Mouse (Mus musculus) forebrain, embryonic 12.5 days (tissue): ENCODE data around the gene Atp23. TPM values are rescaled to one million over a fixed set of nuclear protein-coding genes. Genes with fewer than 3 reads are reported as not detected.

ENCODE experiments used
- ATAC-seq: fragments of 200-750 bp; cut with Nextera tagmentation; 2 replicates; pipeline ENCODE4 v1.8.0; 2017; ENCODE audit warnings: moderate TSS enrichment; ENCODE audit not compliant: low FRiP score
- H3K27ac ChIP-seq: fragments of 300-500 bp; sonication (generic); 2 replicates; pipeline ENCODE4 v1.5.1; 2016; ENCODE audit warnings: mild to moderate bottlenecking
- H3K27me3 ChIP-seq: fragments of 300-500 bp; sonication (generic); 2 replicates; pipeline ENCODE4 v1.6.1; 2016; ENCODE audit warnings: mild to moderate bottlenecking
- H3K36me3 ChIP-seq: fragments of 300-500 bp; sonication (generic); replicated peaks from 2 replicates; pipeline ENCODE4 v1.6.1; 2016; ENCODE audit warnings: mild to moderate bottlenecking
- H3K4me1 ChIP-seq: fragments of 300-500 bp; sonication (generic); 2 replicates; pipeline ENCODE4 v1.6.1; 2016
- H3K4me2 ChIP-seq: fragments of 300-500 bp; sonication (generic); 2 replicates; pipeline ENCODE4 v1.6.1; 2016; ENCODE audit warnings: mild to moderate bottlenecking, moderate library complexity
- H3K4me3 ChIP-seq: fragments of 300-500 bp; sonication (generic); replicated peaks from 2 replicates; pipeline ENCODE4 v1.5.1; 2016; ENCODE audit warnings: mild to moderate bottlenecking
- H3K9ac ChIP-seq: fragments of 300-500 bp; sonication (generic); 2 replicates; pipeline ENCODE4 v1.6.1; 2016; ENCODE audit warnings: mild to moderate bottlenecking
- H3K9me3 ChIP-seq: fragments of 300-500 bp; sonication (generic); 2 replicates; pipeline ENCODE4 v1.6.1; 2016
- WGBS: fragments of 180-500 bp; shearing (Covaris S2); methylation state at CpG from one replicate; pipeline ENCODE4 v1.1.7; 2016; 5-methylcytosine and 5-hydroxymethylcytosine counted together
- polyA plus RNA-seq: library from polyadenylated mRNA; unstranded; fragments of >200 nt; fragmentation: Nextera tagmentation; extraction: Ambion mirVana; gene quantifications from 2 replicates; pipeline ENCODE4 v1.2.1, GENCODE M21; 2016

The Atp23 gene
- polyA plus RNA-seq, 1 experiment from 2014 or later = 14.5 TPM

DNA sequence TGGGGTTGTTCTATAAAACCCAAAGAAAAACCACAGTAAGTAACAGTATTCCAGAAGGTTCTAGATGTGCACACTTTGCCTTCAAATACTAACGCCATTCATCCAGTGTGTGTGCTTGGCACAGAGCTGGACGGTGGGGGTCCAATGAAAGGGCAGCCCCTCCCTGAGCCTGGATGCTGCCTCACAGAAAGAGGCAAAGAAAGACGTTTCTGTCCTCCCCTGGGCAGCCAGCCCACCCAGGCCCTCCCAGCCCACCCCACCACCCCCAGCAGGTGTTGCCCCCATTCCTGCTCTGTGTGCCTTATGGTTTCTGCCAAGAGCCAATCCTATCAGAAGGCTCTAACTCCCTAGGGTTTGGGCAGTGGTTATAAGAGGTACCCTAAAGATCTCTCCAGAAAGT, 28.4 kb upstream of the Atp23 start:
- Histone ChIP-seq H3K27ac (0 out of 2 replicates have a peak overlapping the region, but pooled peaks have one; percentile 32), H3K4me3 (no peak overlapping the region), H3K9me3 (0 out of 2 replicates have a peak, but pooled peaks cover 2% of the 10 kb centered on the region), H3K4me2 (no peak overlapping the region), H3K36me3 (no peaks in the 10 kb centered on the region), H3K27me3 (0 out of 2 replicates have a peak, but pooled peaks cover 9% of the 10 kb centered on the region), H3K9ac (no peak overlapping the region), H3K4me1 (peaks cover 61% of the 10 kb centered on the region)
- no peak for ATAC-seq
- 34% methylated on average over 3 of the region's 3 CpGs for WGBS

DNA sequence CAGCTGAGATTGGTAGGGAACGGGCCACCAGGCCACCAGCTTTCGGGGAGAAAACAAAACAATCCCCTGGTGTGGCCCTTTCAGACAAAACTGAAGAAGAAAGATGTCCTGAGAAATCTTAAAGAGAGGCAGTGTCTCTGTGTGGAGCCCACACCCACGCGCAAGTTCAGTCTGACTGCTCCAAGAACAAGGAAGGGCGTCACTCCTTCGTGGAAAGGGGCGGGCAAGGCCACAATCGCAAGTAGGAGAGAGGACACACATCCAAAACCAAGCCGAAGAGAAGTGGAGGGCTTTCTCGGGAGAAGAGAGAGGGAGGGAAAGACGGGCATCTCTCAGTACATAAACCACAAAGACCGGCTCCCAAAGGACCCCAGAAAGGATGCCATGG, 27.7 kb upstream of the Atp23 start:
- H3K9ac ChIP-seq = peak overlapping the region; percentile 65
- H3K4me1 ChIP-seq = peaks cover 61% of the 10 kb centered on the region
- peak overlapping the region; percentile 84 for H3K4me2 ChIP-seq
- no peak for ATAC-seq
- H3K27me3 ChIP-seq = 0 out of 2 replicates have a peak, but pooled peaks cover 9% of the 10 kb centered on the region
- H3K27ac ChIP-seq = peak overlapping the region; percentile 85; the same call in 1 of the 2 replicates
- 23% methylated on average over 12 of the region's 12 CpGs for WGBS
- peak overlapping the region; percentile 51 for H3K4me3 ChIP-seq
- no peaks in the 10 kb centered on the region for H3K36me3 ChIP-seq
- H3K9me3 ChIP-seq = 0 out of 2 replicates have a peak, but pooled peaks cover 2% of the 10 kb centered on the region

DNA sequence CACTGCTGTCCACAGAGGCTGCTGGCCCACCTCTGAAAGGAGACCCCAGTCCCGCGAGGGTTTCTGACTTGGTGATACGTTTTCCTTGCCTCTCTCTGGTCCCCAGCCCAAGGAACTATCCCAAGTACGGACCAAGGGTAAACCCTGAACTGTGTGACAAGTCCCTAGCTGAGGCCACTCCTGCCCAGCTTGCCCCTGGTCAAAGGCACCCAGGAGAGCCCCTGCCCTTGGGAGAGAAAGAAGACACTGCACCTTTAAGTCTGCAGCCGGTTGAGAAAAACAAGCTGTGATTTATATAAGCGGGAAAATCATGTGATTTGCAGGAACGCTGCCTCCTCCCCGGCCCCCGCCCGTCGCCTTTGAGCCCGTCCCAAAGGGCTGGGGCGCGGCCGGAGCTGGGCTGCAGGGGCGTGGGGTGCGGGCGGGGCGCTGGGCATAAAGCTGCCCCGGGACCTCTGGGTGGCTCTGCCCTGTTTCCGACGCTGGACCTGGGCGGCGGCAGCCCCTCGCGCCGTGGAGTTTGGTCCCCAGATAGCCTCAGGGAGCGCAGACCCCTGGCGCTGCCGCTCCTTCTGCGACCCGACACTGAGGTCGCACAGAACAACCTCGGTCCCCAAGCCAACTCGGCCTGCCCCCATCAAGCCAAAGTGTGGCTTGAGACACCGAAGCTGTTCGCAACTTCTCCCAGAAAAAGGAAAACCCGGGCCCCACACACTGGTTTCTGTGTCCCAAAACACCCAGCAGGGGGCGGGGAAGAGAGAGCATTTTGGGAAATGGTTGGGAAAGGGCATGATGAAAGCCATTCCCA, 27.1 kb upstream of the Atp23 start:
- 0 out of 2 replicates have a peak, but pooled peaks cover 9% of the 10 kb centered on the region for H3K27me3 ChIP-seq
- 0 out of 2 replicates have a peak, but pooled peaks cover 2% of the 10 kb centered on the region for H3K9me3 ChIP-seq
- H3K36me3 ChIP-seq = no peaks in the 10 kb centered on the region
- peak overlapping the region; percentile 65 for H3K9ac ChIP-seq
- H3K27ac ChIP-seq = peak overlapping the region; percentile 85
- H3K4me1 ChIP-seq = peaks cover 61% of the 10 kb centered on the region
- peak; percentile 44 for ATAC-seq
- under 1% methylated on average over 38 of the region's 39 CpGs for WGBS
- peak overlapping the region; percentile 51 for H3K4me3 ChIP-seq
- H3K4me2 ChIP-seq = peak overlapping the region; percentile 84

DNA sequence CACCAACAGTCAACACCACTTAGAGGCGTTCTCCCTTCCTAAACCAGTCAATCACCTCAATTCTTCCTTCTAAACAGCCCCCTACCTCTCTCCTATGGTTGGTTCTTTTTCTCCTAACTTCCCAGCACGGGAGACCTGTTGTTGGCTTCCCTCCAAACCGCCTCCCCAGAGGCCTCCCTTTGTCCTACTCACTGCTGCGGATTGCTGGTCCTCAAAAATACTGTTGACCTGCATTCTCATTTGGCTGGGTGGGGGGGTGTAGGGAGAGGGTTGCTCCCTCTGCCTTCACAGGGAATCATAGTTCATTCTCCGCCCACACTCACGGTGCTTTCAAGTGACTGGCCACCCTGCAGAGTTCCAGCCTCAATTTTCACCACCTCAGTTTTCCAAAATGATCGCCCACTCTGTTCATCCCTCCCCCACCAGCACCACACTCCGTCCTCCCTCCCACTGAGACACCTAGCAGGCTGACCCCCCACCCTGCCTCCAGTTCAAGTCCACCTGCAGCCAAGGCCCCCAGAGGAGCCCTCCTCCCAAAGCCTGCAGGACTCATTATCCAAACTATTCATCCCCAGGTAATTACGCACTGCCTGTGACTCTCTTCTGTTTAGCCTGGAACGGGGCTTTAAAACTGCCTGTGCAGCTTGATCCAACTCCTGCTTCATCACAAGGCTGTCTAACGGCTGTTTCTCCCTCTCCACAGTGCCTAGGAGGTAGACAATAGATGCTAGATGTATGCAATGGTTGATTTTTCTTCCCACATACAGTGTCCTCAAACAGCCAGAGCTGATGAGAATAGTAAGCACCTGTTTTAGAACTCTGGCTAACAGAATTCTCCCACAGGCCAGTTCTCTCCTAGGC, 26.2 kb upstream of the Atp23 start:
- H3K4me2 ChIP-seq = peak overlapping the region; percentile 84
- 0 out of 2 replicates have a peak, but pooled peaks cover 9% of the 10 kb centered on the region for H3K27me3 ChIP-seq
- peak overlapping the region; percentile 85 for H3K27ac ChIP-seq
- peaks cover 61% of the 10 kb centered on the region for H3K4me1 ChIP-seq
- H3K9ac ChIP-seq = peak overlapping the region; percentile 65
- no peaks in the 10 kb centered on the region for H3K9me3 ChIP-seq
- ATAC-seq = peak; percentile 55; the same call in 1 of the 2 replicates
- H3K36me3 ChIP-seq = no peaks in the 10 kb centered on the region
- H3K4me3 ChIP-seq = peak overlapping the region; percentile 51
- WGBS = 7% methylated on average over 11 of the region's 11 CpGs

DNA sequence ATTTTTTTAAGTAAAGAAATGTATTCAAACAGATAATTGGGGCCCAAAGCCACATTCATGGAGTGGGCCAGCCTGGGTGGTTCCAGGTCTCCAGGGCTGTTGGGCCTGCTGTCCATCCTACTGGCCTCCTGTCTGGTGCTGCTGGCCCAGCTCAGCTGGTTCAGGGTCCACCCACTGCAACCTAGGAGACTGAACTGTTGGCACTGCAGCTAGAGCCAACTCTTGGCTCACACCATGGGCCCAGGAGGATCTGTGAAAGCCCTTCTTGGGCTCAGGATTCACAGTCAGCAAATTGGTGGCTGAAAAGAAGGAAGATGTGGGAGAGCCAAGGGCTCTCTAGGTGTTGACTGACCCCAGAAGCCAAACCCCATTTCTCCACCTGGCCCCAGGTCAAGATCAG, 24.2 kb upstream of the Atp23 start:
- Histone ChIP-seq H3K4me1 (peaks cover 46% of the 10 kb centered on the region), H3K36me3 (no peaks in the 10 kb centered on the region), H3K27ac (no peak overlapping the region), H3K4me2 (no peak overlapping the region), H3K9ac (no peak overlapping the region), H3K27me3 (0 out of 2 replicates have a peak, but pooled peaks cover 9% of the 10 kb centered on the region), H3K4me3 (no peak overlapping the region), H3K9me3 (0 out of 2 replicates have a peak, but pooled peaks cover 3% of the 10 kb centered on the region)
- ATAC-seq = no peak

DNA sequence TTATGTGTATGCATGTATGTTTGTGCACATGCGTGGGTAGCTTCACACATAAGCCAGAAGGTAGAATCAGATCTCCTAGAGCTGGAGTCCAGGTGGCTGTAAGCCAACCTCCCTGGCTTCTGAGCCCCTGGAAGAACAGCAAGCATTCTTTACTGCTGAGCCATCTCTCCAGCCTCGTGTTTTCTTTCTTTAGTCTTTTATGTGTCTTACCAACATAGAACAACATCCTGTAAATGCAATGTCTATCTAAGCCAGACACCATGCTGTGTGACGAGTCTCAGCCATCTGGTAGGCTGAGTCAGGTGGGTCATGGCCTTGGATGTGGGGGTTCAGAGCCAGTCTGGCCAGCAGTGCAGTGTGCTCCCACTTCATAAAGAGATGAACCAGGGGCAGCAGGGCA, 22.9 kb upstream of the Atp23 start:
- 61% methylated on average over 3 of the region's 3 CpGs for WGBS
- peaks cover 33% of the 10 kb centered on the region for H3K4me1 ChIP-seq
- H3K4me2 ChIP-seq = no peak overlapping the region
- 0 out of 2 replicates have a peak, but pooled peaks cover 9% of the 10 kb centered on the region for H3K27me3 ChIP-seq
- no peak overlapping the region for H3K27ac ChIP-seq
- no peak for ATAC-seq
- no peaks in the 10 kb centered on the region for H3K36me3 ChIP-seq
- H3K9ac ChIP-seq = no peak overlapping the region
- no peak overlapping the region for H3K4me3 ChIP-seq
- peaks cover 7% of the 10 kb centered on the region; the same call in 1 of the 2 replicates for H3K9me3 ChIP-seq

DNA sequence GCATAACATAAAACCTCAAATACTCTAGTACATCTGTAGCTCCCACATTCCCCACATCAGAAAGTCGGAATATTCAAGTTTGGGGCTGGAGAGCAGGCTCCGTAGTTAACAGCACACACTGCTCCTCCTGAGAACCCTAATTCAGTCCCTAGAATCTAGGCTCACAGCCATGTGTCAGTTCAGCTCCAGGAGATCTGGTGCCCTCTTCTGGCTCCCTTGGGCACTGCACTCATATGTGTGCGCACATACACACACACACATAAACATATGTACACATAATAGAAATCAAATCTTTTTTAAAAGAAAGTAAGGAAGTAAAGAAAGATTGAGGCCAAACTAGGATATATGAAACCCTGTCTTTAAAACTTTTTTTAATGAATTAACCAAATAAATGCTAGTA, 19.1 kb upstream of the Atp23 start:
- Histone ChIP-seq H3K4me2 (no peak overlapping the region), H3K4me3 (no peak overlapping the region), H3K9me3 (peaks cover 7% of the 10 kb centered on the region; the same call in 1 of the 2 replicates), H3K27me3 (peaks cover 11% of the 10 kb centered on the region; the same call in 1 of the 2 replicates), H3K36me3 (no peaks in the 10 kb centered on the region), H3K4me1 (no peaks in the 10 kb centered on the region), H3K9ac (no peak overlapping the region), H3K27ac (no peak overlapping the region)
- WGBS = 94% methylated on average over 3 of the region's 3 CpGs
- no peak for ATAC-seq

DNA sequence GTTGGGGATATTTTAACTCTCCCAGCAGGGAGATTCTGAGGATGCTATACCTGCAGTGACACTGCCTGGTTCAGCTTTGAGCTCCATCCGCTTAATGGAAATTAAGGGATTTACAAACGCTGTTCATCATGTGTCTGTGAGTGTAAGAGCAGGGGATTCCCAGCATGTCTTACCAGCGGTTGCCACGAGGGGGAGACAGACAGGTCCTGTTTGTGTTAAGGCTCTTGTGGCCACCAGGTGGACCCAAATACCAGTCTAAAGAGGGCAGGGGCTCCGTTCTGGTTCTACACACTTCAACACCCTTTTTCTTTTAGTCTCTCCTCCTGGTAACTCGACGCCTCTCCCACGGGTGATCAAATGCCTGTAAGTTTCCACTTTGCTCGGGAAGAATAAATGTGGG, 17.9 kb upstream of the Atp23 start:
- H3K36me3 ChIP-seq = no peaks in the 10 kb centered on the region
- H3K9ac ChIP-seq = no peak overlapping the region
- no peak overlapping the region for H3K4me3 ChIP-seq
- H3K4me1 ChIP-seq = no peaks in the 10 kb centered on the region
- no peak overlapping the region for H3K27ac ChIP-seq
- peaks cover 11% of the 10 kb centered on the region; the same call in 1 of the 2 replicates for H3K27me3 ChIP-seq
- peaks cover 7% of the 10 kb centered on the region; the same call in 1 of the 2 replicates for H3K9me3 ChIP-seq
- no peak overlapping the region for H3K4me2 ChIP-seq
- WGBS = 3% methylated on average over 9 of the region's 9 CpGs
- ATAC-seq = peak; percentile 87

DNA sequence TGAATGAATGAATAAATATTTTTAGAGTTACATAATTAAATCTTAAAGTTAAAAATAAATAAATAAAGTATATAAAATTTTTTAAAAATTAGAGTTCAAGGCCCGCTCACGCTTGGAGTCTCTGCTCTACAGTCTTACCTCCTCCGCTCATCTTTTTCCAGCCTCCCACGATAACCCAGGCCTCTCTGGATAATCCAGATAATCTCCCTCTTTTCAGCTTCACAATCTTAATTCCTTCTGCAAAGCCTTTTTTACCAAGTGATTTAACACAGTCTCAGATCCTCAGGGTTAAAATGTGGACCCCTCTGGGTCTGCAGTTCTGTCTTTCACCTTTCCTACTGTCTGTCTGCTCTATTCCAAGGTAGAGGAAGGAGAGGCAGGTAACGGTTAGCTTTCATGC, 13.1 kb upstream of the Atp23 start:
- no peaks in the 10 kb centered on the region for H3K9me3 ChIP-seq
- no peaks in the 10 kb centered on the region for H3K4me1 ChIP-seq
- no peak overlapping the region for H3K27ac ChIP-seq
- 86% methylated on average over 5 of the region's 5 CpGs for WGBS
- H3K27me3 ChIP-seq = peaks cover 13% of the 10 kb centered on the region; the same call in 1 of the 2 replicates
- no peak overlapping the region for H3K9ac ChIP-seq
- no peak for ATAC-seq
- no peaks in the 10 kb centered on the region for H3K36me3 ChIP-seq
- H3K4me3 ChIP-seq = no peak overlapping the region
- H3K4me2 ChIP-seq = no peak overlapping the region

DNA sequence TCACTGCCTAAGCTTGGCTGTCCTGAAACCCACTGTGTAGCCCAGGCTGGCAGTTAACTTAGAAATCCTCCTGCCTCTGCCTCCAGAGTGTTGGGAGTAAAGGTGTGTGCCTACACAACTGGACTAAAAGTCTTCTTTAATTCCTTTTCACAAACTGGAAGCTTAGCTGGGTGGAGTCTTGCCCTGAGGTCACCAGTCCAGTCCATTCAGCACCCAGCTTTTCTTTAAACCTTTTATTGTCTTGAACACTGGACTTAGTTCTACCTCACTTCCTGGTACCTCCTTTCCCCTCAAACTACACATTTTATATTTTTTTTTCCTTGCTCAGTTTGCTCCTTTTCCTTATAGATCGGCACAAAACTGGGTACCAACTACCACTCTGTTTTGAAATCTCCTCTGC, 10.3 kb upstream of the Atp23 start:
- no peaks in the 10 kb centered on the region for H3K9me3 ChIP-seq
- H3K4me3 ChIP-seq = no peak overlapping the region
- WGBS = 90% methylated on average over 1 of the region's 1 CpGs
- no peaks in the 10 kb centered on the region for H3K36me3 ChIP-seq
- no peak overlapping the region for H3K4me2 ChIP-seq
- H3K27me3 ChIP-seq = 0 out of 2 replicates have a peak, but pooled peaks cover 3% of the 10 kb centered on the region
- ATAC-seq = no peak
- no peaks in the 10 kb centered on the region for H3K4me1 ChIP-seq
- no peak overlapping the region for H3K27ac ChIP-seq
- H3K9ac ChIP-seq = no peak overlapping the region

DNA sequence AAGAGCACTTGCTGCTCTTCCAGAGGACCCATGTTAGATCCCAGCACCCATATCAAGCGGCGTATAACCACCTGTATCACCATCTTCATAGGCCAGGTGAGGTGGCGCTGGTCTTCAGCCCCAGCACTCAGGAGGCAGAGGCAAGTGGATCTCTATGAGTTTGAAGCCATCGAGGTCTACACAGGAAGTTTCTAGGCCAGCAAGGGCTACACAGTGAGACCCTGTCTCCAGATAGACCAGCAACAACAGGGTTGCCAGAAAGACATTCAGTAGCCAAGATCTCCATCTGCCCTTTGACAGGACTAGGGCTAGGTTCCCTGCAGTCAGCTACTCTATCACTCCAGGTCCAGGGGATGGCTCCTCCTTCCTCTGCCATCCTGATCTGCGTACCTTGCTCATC, 5.7 kb upstream of the Atp23 start:
- no peak overlapping the region for H3K9ac ChIP-seq
- no peak overlapping the region for H3K4me2 ChIP-seq
- H3K9me3 ChIP-seq = no peaks in the 10 kb centered on the region
- H3K36me3 ChIP-seq = no peaks in the 10 kb centered on the region
- no peak overlapping the region for H3K4me3 ChIP-seq
- 94% methylated on average over 5 of the region's 5 CpGs for WGBS
- H3K27ac ChIP-seq = no peak overlapping the region
- ATAC-seq = no peak
- 0 out of 2 replicates have a peak, but pooled peaks cover 3% of the 10 kb centered on the region for H3K27me3 ChIP-seq
- 0 out of 2 replicates have a peak, but pooled peaks cover 3% of the 10 kb centered on the region for H3K4me1 ChIP-seq

DNA sequence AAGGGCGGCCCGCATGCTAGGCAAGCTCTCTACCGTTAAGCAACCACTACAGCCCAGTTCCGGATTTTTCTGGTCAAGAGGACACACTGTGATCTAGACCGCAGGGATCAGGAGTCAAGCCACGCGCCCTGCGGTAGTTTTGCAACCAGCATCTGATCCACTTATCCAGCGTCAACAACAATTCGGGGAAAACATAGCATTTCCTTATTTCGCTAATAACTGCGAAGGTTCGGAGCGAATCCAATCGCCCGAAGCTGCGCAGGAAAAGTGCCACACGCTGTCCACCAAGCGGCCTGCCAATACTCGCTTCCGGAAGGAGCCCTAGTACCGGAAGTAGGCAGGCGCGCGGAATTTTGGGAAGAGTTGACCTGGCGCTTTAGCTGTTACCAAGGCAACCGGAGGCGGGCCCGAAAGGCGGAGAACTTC, 4.5 kb upstream of the Atp23 start:
- H3K36me3 ChIP-seq = no peaks in the 10 kb centered on the region
- H3K27ac ChIP-seq = peak overlapping the region; percentile 74
- H3K9me3 ChIP-seq = no peaks in the 10 kb centered on the region
- peaks cover 8% of the 10 kb centered on the region for H3K4me1 ChIP-seq
- peak overlapping the region; percentile 57 for H3K9ac ChIP-seq
- H3K27me3 ChIP-seq = no peaks in the 10 kb centered on the region
- peak overlapping the region; percentile 66 for H3K4me2 ChIP-seq
- WGBS = 1% methylated on average over 30 of the region's 30 CpGs
- peak overlapping the region; percentile 46 for H3K4me3 ChIP-seq
- peak; percentile 82 for ATAC-seq
